Mouse (Mus musculus): ENCODE measurements around the gene Gm3371.
"Not testable (repeated sequence)": the region's sequence is repeated elsewhere in the genome, so short reads cannot be mapped to it uniquely, and the experiment has no call there.

- TF ChIP-seq CTCF (IDR thresholded peaks at IDR 0.05; ENCODE audit: low read depth, low read length); EP300 (IDR thresholded peaks at IDR 0.05; ENCODE audit: insufficient read depth, low read depth, low read length): not testable (repeated sequence)
Observed at GRCm38 (mm10) chr14:44433335-44433734, 22.8 kb upstream of the Gm3371 start, which contains the start of gene Gm8232.

All from ES-Bruce4 (cell line).